Mouse (Mus musculus): ENCODE measurements around the gene Dnmt3l. TPM values are rescaled to one million over a fixed set of nuclear protein-coding genes. Genes with fewer than 3 reads are reported as not detected.
A peak's percentile ranks its signal among the peaks of the same experiment; 100 is the strongest.

The Dnmt3l gene
- polyA plus RNA-seq, 1 experiment from 2014 or later: not detected

- 4% methylated on average over 27 of the region's 27 CpGs for WGBS
- Histone ChIP-seq H3K4me3 (peak within 1 kb of the TSS; percentile 46), H3K4me1 (peaks cover 14% of the 10 kb centered on the region; the same call in 1 of the 2 replicates), H3K36me3 (no peaks in the 10 kb centered on the region), H3K9me3 (no peaks in the 10 kb centered on the region), H3K27me3 (ENCODE audit: insufficient read depth, poor library complexity, severe bottlenecking) (peaks cover 43% of the 10 kb centered on the region), H3K27ac (no peak within 1 kb of the TSS)
- DNase-seq (ENCODE audit: low spot score): no peak
Observed at GRCm38 (mm10) chr10:78043406-78043836, 1.7 kb downstream of the Dnmt3l start, which contains the start of gene Aire. Gene Aire, minus strand, starts transcription at chr10:78043610.

- Histone ChIP-seq H3K4me3 (no peak overlapping the region), H3K36me3 (no peaks in the 10 kb centered on the region), H3K27ac (no peak overlapping the region), H3K9me3 (no peaks in the 10 kb centered on the region), H3K27me3 (ENCODE audit: insufficient read depth, poor library complexity, severe bottlenecking) (peaks cover 43% of the 10 kb centered on the region), H3K4me1 (peaks cover 14% of the 10 kb centered on the region; the same call in 1 of the 2 replicates)
- no peak for DNase-seq (ENCODE audit: low spot score)
- 71% methylated on average over 1 of the region's 1 CpGs for WGBS
Observed at GRCm38 (mm10) chr10:78044531-78044930, 2.8 kb downstream of the Dnmt3l start.

- H3K4me3 ChIP-seq: no peak overlapping the region
- 78% methylated on average over 4 of the region's 4 CpGs for WGBS
- DNase-seq (ENCODE audit: low spot score): no peak
- peaks cover 35% of the 10 kb centered on the region for H3K27me3 ChIP-seq (ENCODE audit: insufficient read depth, poor library complexity, severe bottlenecking)
- H3K36me3 ChIP-seq: no peaks in the 10 kb centered on the region
- no peaks in the 10 kb centered on the region for H3K9me3 ChIP-seq
- no peak overlapping the region for H3K27ac ChIP-seq
- peaks cover 14% of the 10 kb centered on the region; the same call in 1 of the 2 replicates for H3K4me1 ChIP-seq
Observed at GRCm38 (mm10) chr10:78046388-78046787, 4.6 kb downstream of the Dnmt3l start.

- H3K27ac ChIP-seq: no peak overlapping the region
- no peak for DNase-seq (ENCODE audit: low spot score)
- no peak overlapping the region for H3K4me3 ChIP-seq
- WGBS: 75% methylated on average over 10 of the region's 10 CpGs
- no peaks in the 10 kb centered on the region for H3K36me3 ChIP-seq
- H3K27me3 ChIP-seq (ENCODE audit: insufficient read depth, poor library complexity, severe bottlenecking): peaks cover 19% of the 10 kb centered on the region
- 0 out of 2 replicates have a peak, but pooled peaks cover 4% of the 10 kb centered on the region for H3K4me1 ChIP-seq
- H3K9me3 ChIP-seq: no peaks in the 10 kb centered on the region
Observed at GRCm38 (mm10) chr10:78048061-78048730, 6.4 kb downstream of the Dnmt3l start.

GRCm38 (mm10) chr10:78049519-78050035 lies 7.8 kb downstream of the Dnmt3l start:
- Histone ChIP-seq H3K4me3 (no peak overlapping the region), H3K4me1 (no peaks in the 10 kb centered on the region), H3K27ac (no peak overlapping the region), H3K9me3 (no peaks in the 10 kb centered on the region), H3K27me3 (ENCODE audit: insufficient read depth, poor library complexity, severe bottlenecking) (peaks cover 7% of the 10 kb centered on the region), H3K36me3 (no peaks in the 10 kb centered on the region)
- no peak for DNase-seq (ENCODE audit: low spot score)
- WGBS: 42% methylated on average over 11 of the region's 11 CpGs

GRCm38 (mm10) chr10:78054633-78055565 lies 13.2 kb downstream of the Dnmt3l start:
- H3K27me3 ChIP-seq (ENCODE audit: insufficient read depth, poor library complexity, severe bottlenecking): no peaks in the 10 kb centered on the region
- no peak overlapping the region for H3K27ac ChIP-seq
- H3K4me3 ChIP-seq: no peak overlapping the region
- no peak for DNase-seq (ENCODE audit: low spot score)
- H3K9me3 ChIP-seq: no peaks in the 10 kb centered on the region
- 0 out of 2 replicates have a peak, but pooled peaks cover 3% of the 10 kb centered on the region for H3K4me1 ChIP-seq
- 68% methylated on average over 19 of the region's 19 CpGs for WGBS
- H3K36me3 ChIP-seq: no peaks in the 10 kb centered on the region

- DNase-seq (ENCODE audit: low spot score): no peak
- H3K27me3 ChIP-seq (ENCODE audit: insufficient read depth, poor library complexity, severe bottlenecking): peaks cover 2% of the 10 kb centered on the region; the same call in 1 of the 2 replicates
- no peaks in the 10 kb centered on the region for H3K36me3 ChIP-seq
- H3K4me3 ChIP-seq: no peak overlapping the region
- WGBS: 83% methylated on average over 8 of the region's 8 CpGs
- no peaks in the 10 kb centered on the region for H3K9me3 ChIP-seq
- H3K27ac ChIP-seq: no peak overlapping the region
- H3K4me1 ChIP-seq: 0 out of 2 replicates have a peak, but pooled peaks cover 3% of the 10 kb centered on the region
Observed at GRCm38 (mm10) chr10:78057056-78057455, 15.3 kb downstream of the Dnmt3l start.

GRCm38 (mm10) chr10:78063122-78063521 lies 21.4 kb downstream of the Dnmt3l start:
- no peak for DNase-seq (ENCODE audit: low spot score)
- Histone ChIP-seq H3K9me3 (no peaks in the 10 kb centered on the region), H3K4me3 (no peak overlapping the region), H3K27ac (no peak overlapping the region), H3K4me1 (no peaks in the 10 kb centered on the region), H3K36me3 (no peaks in the 10 kb centered on the region), H3K27me3 (ENCODE audit: insufficient read depth, poor library complexity, severe bottlenecking) (peaks cover 17% of the 10 kb centered on the region)
- 78% methylated on average over 9 of the region's 9 CpGs for WGBS

- Histone ChIP-seq H3K36me3 (no peaks in the 10 kb centered on the region), H3K4me3 (no peak overlapping the region), H3K4me1 (peaks cover 18% of the 10 kb centered on the region), H3K27me3 (ENCODE audit: insufficient read depth, poor library complexity, severe bottlenecking) (peaks cover 43% of the 10 kb centered on the region), H3K9me3 (no peaks in the 10 kb centered on the region), H3K27ac (no peak overlapping the region)
- 34% methylated on average over 4 of the region's 4 CpGs for WGBS
- DNase-seq (ENCODE audit: low spot score): no peak
Observed at GRCm38 (mm10) chr10:78067226-78067625, 25.5 kb downstream of the Dnmt3l start.

GRCm38 (mm10) chr10:78068541-78068940 lies 26.8 kb downstream of the Dnmt3l start:
- Histone ChIP-seq H3K27ac (peak overlapping the region; percentile 78; the same call in 1 of the 2 replicates), H3K36me3 (no peaks in the 10 kb centered on the region), H3K4me3 (peak overlapping the region; percentile 75), H3K9me3 (no peaks in the 10 kb centered on the region), H3K27me3 (ENCODE audit: insufficient read depth, poor library complexity, severe bottlenecking) (peaks cover 38% of the 10 kb centered on the region), H3K4me1 (peaks cover 18% of the 10 kb centered on the region)
- no peak for DNase-seq (ENCODE audit: low spot score)
- 19% methylated on average over 11 of the region's 11 CpGs for WGBS

GRCm38 (mm10) chr10:78069101-78070011 lies 27.6 kb downstream of the Dnmt3l start, which contains the start of gene Icosl:
Gene Icosl, plus strand, starts transcription at chr10:78069302.
- Histone ChIP-seq H3K9me3 (no peaks in the 10 kb centered on the region), H3K4me3 (peak within 1 kb of the TSS; percentile 75), H3K4me1 (peaks cover 18% of the 10 kb centered on the region), H3K36me3 (no peaks in the 10 kb centered on the region), H3K27ac (peak within 1 kb of the TSS; percentile 78), H3K27me3 (ENCODE audit: insufficient read depth, poor library complexity, severe bottlenecking) (peaks cover 38% of the 10 kb centered on the region)
- WGBS: under 1% methylated on average over 66 of the region's 66 CpGs
- DNase-seq (ENCODE audit: low spot score): peak; percentile 84

- no peaks in the 10 kb centered on the region for H3K9me3 ChIP-seq
- H3K27me3 ChIP-seq (ENCODE audit: insufficient read depth, poor library complexity, severe bottlenecking): peaks cover 22% of the 10 kb centered on the region
- no peak overlapping the region for H3K27ac ChIP-seq
- DNase-seq (ENCODE audit: low spot score): no peak
- H3K36me3 ChIP-seq: no peaks in the 10 kb centered on the region
- WGBS: 65% methylated on average over 4 of the region's 4 CpGs
- H3K4me1 ChIP-seq: peaks cover 9% of the 10 kb centered on the region
- H3K4me3 ChIP-seq: no peak overlapping the region
Observed at GRCm38 (mm10) chr10:78074151-78074550, 32.4 kb downstream of the Dnmt3l start.
